Mouse (Mus musculus) hindbrain, embryonic 13.5 days (tissue): ENCODE results near the gene Fam186b. TPM values are rescaled to one million over a fixed set of nuclear protein-coding genes. Genes with fewer than 3 reads are reported as not detected.
"Not testable (repeated sequence)": the region's sequence is repeated elsewhere in the genome, so short reads cannot be mapped to it uniquely, and the experiment has no call there.

Experiments
- ATAC-seq: fragments of 200-750 bp; cut with Nextera tagmentation; 2 replicates; pipeline ENCODE4 v1.8.0; 2017; ENCODE audit warnings: moderate TSS enrichment; ENCODE audit not compliant: low FRiP score
- H3K27ac ChIP-seq: fragments of 300-500 bp; sonication (generic); 2 replicates; pipeline ENCODE4 v1.5.1; 2015; ENCODE audit warnings: inconsistent platforms, mild to moderate bottlenecking, moderate library complexity
- H3K27me3 ChIP-seq: fragments of 300-500 bp; sonication (generic); 2 replicates; pipeline ENCODE4 v1.6.1; 2015; ENCODE audit warnings: mild to moderate bottlenecking, inconsistent platforms
- H3K36me3 ChIP-seq: fragments of 300-500 bp; sonication (generic); 2 replicates; pipeline ENCODE4 v1.6.1; 2015; ENCODE audit warnings: mild to moderate bottlenecking, inconsistent platforms
- H3K4me1 ChIP-seq: fragments of 300-500 bp; sonication (generic); replicated peaks from 2 replicates; pipeline ENCODE4 v1.6.1; 2015; ENCODE audit warnings: inconsistent platforms
- H3K4me2 ChIP-seq: fragments of 300-500 bp; sonication (generic); 2 replicates; pipeline ENCODE4 v1.6.1; 2015; ENCODE audit warnings: inconsistent platforms, mild to moderate bottlenecking, moderate library complexity
- H3K4me3 ChIP-seq: fragments of 300-500 bp; sonication (generic); 2 replicates; pipeline ENCODE4 v1.5.1; 2015; ENCODE audit warnings: mild to moderate bottlenecking, inconsistent platforms
- H3K9ac ChIP-seq: fragments of 300-500 bp; sonication (generic); 2 replicates; pipeline ENCODE4 v1.6.1; 2015; ENCODE audit warnings: mild to moderate bottlenecking, inconsistent platforms
- H3K9me3 ChIP-seq: fragments of 300-500 bp; sonication (generic); 2 replicates; pipeline ENCODE4 v1.6.1; 2016; ENCODE audit warnings: inconsistent platforms
- WGBS: fragments of 180-500 bp; shearing (Covaris S2); methylation state at CpG from one replicate; pipeline ENCODE4 v1.1.7; 2015; 5-methylcytosine and 5-hydroxymethylcytosine counted together
- polyA plus RNA-seq: library from polyadenylated mRNA; unstranded; fragments of >200 nt; fragmentation: Nextera tagmentation; extraction: Ambion mirVana; gene quantifications from 2 replicates; pipeline ENCODE4 v1.2.1, GENCODE M21; 2015

The Fam186b gene
- polyA plus RNA-seq, 1 experiment from 2014 or later = 0.47 TPM

- Histone ChIP-seq H3K4me1 (peaks cover 30% of the 10 kb centered on the region), H3K4me3 (no peak overlapping the region), H3K9me3 (no peaks in the 10 kb centered on the region), H3K4me2 (no peak overlapping the region), H3K27me3 (no peaks in the 10 kb centered on the region), H3K27ac (no peak overlapping the region), H3K36me3 (peaks cover 11% of the 10 kb centered on the region), H3K9ac (no peak overlapping the region)
- no peak for ATAC-seq
- 97% methylated on average over 6 of the region's 6 CpGs for WGBS
Observed at GRCm38 (mm10) chr15:99253772-99254171, 41.9 kb downstream of the Fam186b start.

- H3K4me1 ChIP-seq = peaks cover 30% of the 10 kb centered on the region
- H3K9me3 ChIP-seq, H3K27me3 ChIP-seq, ATAC-seq, H3K27ac ChIP-seq, H3K9ac ChIP-seq: not testable (repeated sequence)
- peak overlapping the region; percentile 84 for H3K4me2 ChIP-seq
- peak overlapping the region; percentile 59 for H3K4me3 ChIP-seq
- WGBS = 45% methylated on average over 2 of the region's 2 CpGs
- H3K36me3 ChIP-seq = peaks cover 17% of the 10 kb centered on the region
Observed at GRCm38 (mm10) chr15:99253175-99253479, 42.6 kb downstream of the Fam186b start.

DNA sequence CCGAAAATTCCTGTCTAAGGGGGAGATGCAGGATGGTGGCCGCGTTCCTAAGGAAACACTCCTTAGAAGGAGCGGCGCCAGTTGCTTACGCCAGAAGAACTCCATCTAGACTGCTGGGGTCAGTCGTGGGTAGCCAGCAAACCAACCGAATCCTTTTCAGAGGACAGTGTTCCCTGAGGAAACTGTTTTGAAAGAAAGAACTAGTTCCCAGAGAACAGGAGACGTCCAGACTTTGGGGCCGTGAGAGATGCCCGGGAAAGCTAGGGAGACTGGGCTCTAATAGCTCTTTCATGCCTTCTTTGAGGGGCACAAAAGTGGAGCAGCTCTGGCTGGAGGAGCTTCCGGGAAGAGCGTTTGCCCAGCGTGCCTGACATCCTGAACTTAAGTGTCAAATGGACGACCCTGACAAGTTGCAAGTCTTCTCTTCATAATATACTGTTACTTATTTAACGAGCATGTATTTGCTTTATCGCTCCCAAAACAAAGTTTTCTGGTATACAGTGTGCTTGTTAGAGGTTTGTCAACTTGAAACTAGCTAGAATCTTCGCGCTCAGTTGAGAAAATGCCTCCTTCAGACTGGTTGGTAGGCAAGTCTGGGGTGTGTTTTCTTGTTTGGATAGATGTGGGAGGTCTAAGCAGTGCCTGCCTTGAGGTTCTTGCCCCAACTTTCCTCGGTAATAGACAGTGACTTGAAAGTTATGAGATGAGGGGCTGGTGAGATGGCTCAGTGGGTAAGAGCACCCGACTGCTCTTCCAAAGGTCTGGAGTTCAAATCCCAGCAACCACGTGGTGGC, 43.1 kb downstream of the Fam186b start:
- 6% methylated on average over 22 of the region's 22 CpGs for WGBS
- peaks cover 30% of the 10 kb centered on the region for H3K4me1 ChIP-seq
- peak overlapping the region; percentile 81 for H3K9ac ChIP-seq
- no peaks in the 10 kb centered on the region for H3K9me3 ChIP-seq
- ATAC-seq = peak; percentile 55
- H3K4me2 ChIP-seq = peak overlapping the region; percentile 84
- H3K4me3 ChIP-seq = peak overlapping the region; percentile 59
- H3K27ac ChIP-seq = peak overlapping the region; percentile 96
- H3K36me3 ChIP-seq = peaks cover 23% of the 10 kb centered on the region
- no peaks in the 10 kb centered on the region for H3K27me3 ChIP-seq

DNA sequence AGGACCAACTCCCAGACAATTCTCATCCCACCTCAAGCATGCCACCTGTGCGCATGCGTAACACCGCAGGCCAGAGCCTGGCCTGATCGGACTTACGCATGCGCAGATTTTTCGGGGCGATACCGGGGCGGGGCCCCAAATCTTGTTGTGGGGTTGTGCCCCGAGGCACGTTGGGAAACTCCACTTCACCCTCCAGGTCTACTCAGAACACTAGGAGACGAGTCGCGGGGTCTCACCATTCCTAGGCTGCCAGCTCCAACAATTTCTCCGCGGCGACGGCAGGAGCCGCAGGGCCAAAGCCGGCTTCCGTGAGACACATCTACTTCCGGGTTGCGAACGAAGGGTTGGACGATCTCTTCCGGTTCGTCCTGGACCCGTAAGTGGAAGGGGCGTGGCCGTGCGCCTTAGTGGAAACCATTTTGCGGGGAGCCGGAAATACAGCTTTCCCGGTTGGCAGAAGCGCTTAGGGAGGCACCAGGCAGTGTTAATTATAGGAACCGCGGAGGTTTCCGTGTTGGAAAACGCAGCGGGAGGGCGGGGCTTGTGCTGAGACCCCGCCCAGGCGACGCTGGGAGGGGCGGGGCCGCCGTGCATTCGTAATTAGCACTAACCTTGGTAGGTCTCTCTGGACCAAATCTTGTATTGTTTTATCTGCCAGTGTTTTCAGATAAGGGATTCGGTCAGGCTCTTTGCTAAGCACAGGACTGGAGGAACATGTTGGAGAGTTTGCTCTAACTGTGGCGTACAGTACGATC, 43.9 kb downstream of the Fam186b start, which contains the start of gene Mcrs1:
Gene Mcrs1, minus strand, starts transcription at position 336 of the 755 bp plus-strand sequence.
- no peaks in the 10 kb centered on the region for H3K27me3 ChIP-seq

DNA sequence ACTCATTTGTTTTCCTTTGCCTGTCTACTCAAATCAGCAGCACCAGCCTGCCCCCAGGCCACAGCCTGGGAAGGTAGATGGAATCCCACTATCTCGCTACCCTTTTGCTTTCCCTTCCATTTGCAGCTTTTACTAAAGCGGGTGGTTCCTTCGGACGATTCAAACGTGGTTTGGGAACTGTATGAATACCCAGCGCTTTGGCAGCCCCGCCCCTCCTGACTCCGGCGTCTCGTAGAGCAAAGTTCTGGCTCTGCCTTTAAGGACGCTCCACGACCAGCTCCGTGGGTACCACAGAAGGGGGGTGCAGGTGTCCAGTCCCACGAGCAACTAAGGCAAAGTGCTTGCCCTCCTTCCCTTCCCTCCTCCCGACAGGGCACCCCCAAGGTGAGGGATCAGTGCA, 44.6 kb downstream of the Fam186b start:
- 1% methylated on average over 14 of the region's 15 CpGs for WGBS
- not testable (repeated sequence) for ATAC-seq

More for the DNA sequence above, 43.9 kb downstream of the Fam186b start, which contains the start of gene Mcrs1:
- peak within 1 kb of the TSS; percentile 81 for H3K9ac ChIP-seq
- peak; percentile 94 for ATAC-seq
- H3K36me3 ChIP-seq = peaks cover 30% of the 10 kb centered on the region
- peak within 1 kb of the TSS; percentile 84 for H3K4me2 ChIP-seq
- peak within 1 kb of the TSS; percentile 96 for H3K27ac ChIP-seq
- no peaks in the 10 kb centered on the region for H3K9me3 ChIP-seq
- peaks cover 30% of the 10 kb centered on the region for H3K4me1 ChIP-seq
- peak within 1 kb of the TSS; percentile 59 for H3K4me3 ChIP-seq
- WGBS = under 1% methylated on average over 52 of the region's 52 CpGs

DNA sequence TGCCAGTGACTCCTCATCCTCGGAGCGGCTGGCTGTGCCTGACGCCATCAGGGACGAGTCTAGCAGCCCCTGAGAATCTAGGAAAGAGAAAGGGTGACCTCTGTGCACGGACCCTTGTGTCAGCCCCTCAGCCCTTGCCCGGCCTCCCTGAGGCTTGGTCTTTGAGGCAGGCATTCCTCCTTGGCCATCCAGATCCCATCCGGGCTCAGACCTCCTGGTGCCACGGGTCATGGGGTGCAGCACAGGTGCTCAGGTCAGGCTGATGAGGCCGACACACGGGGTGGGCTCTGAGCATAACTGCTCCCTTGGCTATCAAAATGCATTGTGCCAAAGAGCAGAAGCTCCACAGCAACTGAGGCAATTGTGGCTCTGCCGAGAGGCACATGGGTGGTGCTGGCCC, 45.8 kb downstream of the Fam186b start:
- Histone ChIP-seq H3K27ac (no peak overlapping the region), H3K36me3 (peaks cover 48% of the 10 kb centered on the region), H3K27me3 (no peaks in the 10 kb centered on the region), H3K4me2 (peak overlapping the region; percentile 3; the same call in 1 of the 2 replicates), H3K4me3 (no peak overlapping the region), H3K9me3 (no peaks in the 10 kb centered on the region), H3K4me1 (peaks cover 30% of the 10 kb centered on the region), H3K9ac (peak overlapping the region; percentile 78)
- 93% methylated on average over 11 of the region's 11 CpGs for WGBS
- ATAC-seq = no peak

More for the DNA sequence above, 44.6 kb downstream of the Fam186b start:
- Histone ChIP-seq H3K9ac (peak overlapping the region; percentile 78), H3K27ac (peak overlapping the region; percentile 52; the same call in 1 of the 2 replicates), H3K36me3 (peaks cover 37% of the 10 kb centered on the region), H3K4me2 (peak overlapping the region; percentile 80), H3K4me3 (peak overlapping the region; percentile 59), H3K4me1 (peaks cover 30% of the 10 kb centered on the region)
- not testable (repeated sequence) for H3K9me3 ChIP-seq, H3K27me3 ChIP-seq

DNA sequence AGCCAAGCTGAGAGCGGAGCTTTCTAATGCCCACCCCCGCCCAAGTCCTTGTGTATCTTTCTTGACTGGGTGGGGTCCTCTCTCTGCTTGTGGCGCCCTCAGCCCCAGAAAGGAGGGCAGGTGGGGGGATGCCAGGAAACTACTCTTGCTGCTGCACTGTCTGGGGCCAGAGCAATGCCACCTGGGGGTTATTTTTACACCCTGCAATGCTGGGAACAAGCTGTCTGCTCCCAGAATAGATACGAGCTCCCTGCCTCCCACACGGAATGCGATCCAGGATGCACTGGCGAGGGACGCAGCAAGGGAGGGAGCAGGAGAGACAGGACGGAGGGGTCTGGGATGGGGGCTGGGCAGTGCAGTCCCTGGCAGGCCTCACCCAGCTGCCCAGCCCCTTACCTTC, 46.7 kb downstream of the Fam186b start:
- Histone ChIP-seq H3K27ac (no peak overlapping the region), H3K9me3 (no peaks in the 10 kb centered on the region), H3K36me3 (peaks cover 58% of the 10 kb centered on the region), H3K9ac (no peak overlapping the region), H3K4me2 (no peak overlapping the region), H3K27me3 (no peaks in the 10 kb centered on the region), H3K4me3 (no peak overlapping the region), H3K4me1 (peaks cover 27% of the 10 kb centered on the region)
- WGBS = 86% methylated on average over 9 of the region's 9 CpGs
- no peak for ATAC-seq

GRCm38 (mm10) chr15:99246736-99247135, 49.0 kb downstream of the Fam186b start:
- Histone ChIP-seq H3K4me1 (peaks cover 12% of the 10 kb centered on the region), H3K36me3 (peaks cover 78% of the 10 kb centered on the region)
- not testable (repeated sequence) for H3K27me3 ChIP-seq, H3K9ac ChIP-seq, H3K4me2 ChIP-seq, H3K27ac ChIP-seq, H3K4me3 ChIP-seq, H3K9me3 ChIP-seq, ATAC-seq
- 94% methylated on average over 6 of the region's 6 CpGs for WGBS

DNA sequence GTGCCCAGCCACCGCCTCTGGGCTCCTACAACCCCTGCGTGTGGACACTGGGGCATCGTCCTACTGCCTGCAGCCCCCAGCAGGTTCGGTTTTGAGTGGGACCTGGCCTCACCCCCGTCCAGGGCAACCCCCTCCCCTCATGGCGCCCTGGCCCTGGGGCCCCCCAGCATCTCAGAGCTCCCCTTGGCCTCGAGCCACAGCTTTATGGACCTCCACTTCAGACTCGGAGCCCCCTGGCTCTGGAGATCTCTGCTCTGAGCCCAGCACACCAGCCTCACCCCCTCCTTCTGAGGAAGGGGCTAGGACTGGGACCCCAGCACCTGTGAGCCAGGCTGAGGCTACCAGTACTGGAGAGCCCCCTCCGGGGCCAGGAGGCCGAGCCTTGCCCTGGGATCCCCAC, 53.6 kb downstream of the Fam186b start:
- no peak overlapping the region for H3K27ac ChIP-seq

DNA sequence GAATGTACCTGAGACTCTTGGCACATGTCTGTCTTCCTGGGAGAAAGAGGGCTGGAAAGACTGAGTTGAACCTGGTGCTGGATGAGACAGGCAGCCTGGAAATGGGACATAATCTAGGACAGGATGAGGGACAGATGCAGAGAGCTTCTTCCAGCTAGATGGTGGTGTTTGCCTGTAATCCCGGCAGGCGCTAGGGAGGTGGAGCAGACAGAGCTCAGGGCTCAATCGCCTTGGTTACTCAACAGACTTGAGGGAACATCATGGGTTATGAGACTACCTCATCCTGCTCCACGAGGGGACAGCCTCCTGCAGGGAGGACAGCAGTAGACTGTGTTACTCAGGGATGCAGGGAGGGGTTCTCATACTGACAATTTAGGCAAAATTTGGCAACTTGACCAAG, 54.4 kb downstream of the Fam186b start:
- Histone ChIP-seq H3K9ac (no peak overlapping the region), H3K27me3 (no peaks in the 10 kb centered on the region), H3K9me3 (no peaks in the 10 kb centered on the region), H3K27ac (no peak overlapping the region), H3K4me2 (no peak overlapping the region), H3K4me1 (no peaks in the 10 kb centered on the region), H3K4me3 (no peak overlapping the region), H3K36me3 (peaks cover 60% of the 10 kb centered on the region)
- WGBS = 78% methylated on average over 4 of the region's 4 CpGs
- ATAC-seq = no peak

More for the DNA sequence above, 53.6 kb downstream of the Fam186b start:
- H3K36me3 ChIP-seq = peaks cover 67% of the 10 kb centered on the region
- H3K9me3 ChIP-seq = no peaks in the 10 kb centered on the region
- no peak overlapping the region for H3K4me3 ChIP-seq
- H3K4me1 ChIP-seq = no peaks in the 10 kb centered on the region
- no peak overlapping the region for H3K9ac ChIP-seq
- 92% methylated on average over 10 of the region's 10 CpGs for WGBS
- ATAC-seq = no peak
- H3K4me2 ChIP-seq = no peak overlapping the region
- no peaks in the 10 kb centered on the region for H3K27me3 ChIP-seq

DNA sequence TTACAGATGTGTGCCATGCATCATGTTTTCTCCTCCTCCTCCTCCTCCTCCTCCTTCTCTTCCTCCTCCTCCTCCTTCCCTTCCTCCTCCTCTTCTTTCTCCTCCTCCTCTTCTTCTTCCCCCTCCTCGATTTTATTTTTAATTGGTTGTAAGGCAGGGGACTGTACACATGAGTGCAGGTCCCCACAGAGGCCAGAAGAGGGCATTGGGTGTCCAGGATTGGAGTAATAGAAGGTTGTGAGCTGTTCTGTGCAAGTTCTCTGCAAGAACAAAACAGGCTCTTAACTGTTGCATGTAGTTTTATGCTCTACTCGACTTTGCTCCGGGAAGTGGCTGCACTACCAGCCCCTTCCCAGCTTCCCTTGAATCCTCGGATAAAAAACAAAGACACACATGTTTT, 55.6 kb downstream of the Fam186b start:
- Histone ChIP-seq H3K4me3 (no peak overlapping the region), H3K9ac (no peak overlapping the region), H3K36me3 (peaks cover 49% of the 10 kb centered on the region), H3K27ac (no peak overlapping the region), H3K4me1 (no peaks in the 10 kb centered on the region), H3K27me3 (no peaks in the 10 kb centered on the region), H3K4me2 (no peak overlapping the region), H3K9me3 (no peaks in the 10 kb centered on the region)
- ATAC-seq = no peak
- 70% methylated on average over 4 of the region's 4 CpGs for WGBS

DNA sequence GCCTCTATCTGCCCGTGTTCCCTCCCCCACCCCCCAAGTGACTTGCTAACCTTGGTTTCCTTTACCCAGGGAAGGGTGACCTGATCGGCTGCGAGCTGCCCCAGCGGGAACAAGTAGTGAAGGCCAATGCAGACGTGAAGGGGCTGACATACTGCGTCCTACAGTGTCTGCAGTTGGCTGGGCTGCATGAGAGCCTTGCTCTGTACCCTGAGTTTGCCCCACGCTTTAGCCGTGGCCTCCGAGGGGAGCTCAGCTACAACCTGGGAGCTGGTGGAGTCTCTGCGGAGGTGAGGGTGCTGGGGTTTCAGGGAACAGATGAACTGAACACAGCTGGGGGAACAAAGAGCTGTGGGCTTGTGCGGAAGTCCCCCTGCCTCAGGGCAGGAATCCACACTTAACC, 57.7 kb downstream of the Fam186b start:
- peaks cover 28% of the 10 kb centered on the region for H3K36me3 ChIP-seq
- H3K4me1 ChIP-seq = no peaks in the 10 kb centered on the region
- H3K9ac ChIP-seq = no peak overlapping the region
- ATAC-seq = no peak
- no peak overlapping the region for H3K4me2 ChIP-seq
- H3K27ac ChIP-seq = no peak overlapping the region
- no peak overlapping the region for H3K4me3 ChIP-seq
- 70% methylated on average over 11 of the region's 11 CpGs for WGBS
- H3K27me3 ChIP-seq = peaks cover 18% of the 10 kb centered on the region
- no peaks in the 10 kb centered on the region for H3K9me3 ChIP-seq
